Mouse (Mus musculus) heart, postnatal 0 days (tissue): ENCODE measurements around the gene Gm10226.
"Not testable (repeated sequence)": the region's sequence is repeated elsewhere in the genome, so short reads cannot be mapped to it uniquely, and the experiment has no call there.

ENCODE experiments used
- CTCF ChIP-seq: IDR thresholded peaks from 2 replicates; pipeline ENCODE4 v1.5.1; 2016; ENCODE audit warnings: antibody characterized with exemption, control low read depth, low read depth
- EP300 ChIP-seq: IDR thresholded peaks from 2 replicates; pipeline ENCODE4 v1.6.1; 2016; ENCODE audit warnings: antibody characterized with exemption, low read depth

DNA sequence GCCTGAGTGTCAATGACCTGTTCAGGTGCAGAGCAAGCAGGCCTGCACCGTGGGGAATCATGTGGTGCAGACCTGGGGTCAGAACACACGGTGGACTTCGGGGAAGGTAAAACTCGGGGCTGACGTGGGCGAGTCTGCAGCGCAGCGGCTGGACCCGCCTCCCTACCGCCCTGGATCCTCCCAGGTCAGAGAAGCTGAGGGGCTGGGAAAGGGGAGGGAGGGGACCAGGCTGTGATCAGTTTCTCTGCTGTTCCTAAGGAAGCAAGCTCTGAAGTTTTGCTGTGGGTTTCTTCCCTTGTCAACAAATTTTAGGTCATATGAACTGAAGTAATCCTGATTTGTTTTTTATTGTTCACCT lies 11.7 kb upstream of the Gm10226 start:
- not testable (repeated sequence) for TF ChIP-seq EP300, CTCF
